Mouse (Mus musculus): ENCODE results near the gene Spg11. TPM values are rescaled to one million over a fixed set of nuclear protein-coding genes. Genes with fewer than 3 reads are reported as not detected.
A peak's percentile ranks its signal among the peaks of the same experiment; 100 is the strongest.

Spg11 gene
- 10 to 100 TPM; 15.2 to 16.5 TPM for total RNA-seq (2021)

DNA sequence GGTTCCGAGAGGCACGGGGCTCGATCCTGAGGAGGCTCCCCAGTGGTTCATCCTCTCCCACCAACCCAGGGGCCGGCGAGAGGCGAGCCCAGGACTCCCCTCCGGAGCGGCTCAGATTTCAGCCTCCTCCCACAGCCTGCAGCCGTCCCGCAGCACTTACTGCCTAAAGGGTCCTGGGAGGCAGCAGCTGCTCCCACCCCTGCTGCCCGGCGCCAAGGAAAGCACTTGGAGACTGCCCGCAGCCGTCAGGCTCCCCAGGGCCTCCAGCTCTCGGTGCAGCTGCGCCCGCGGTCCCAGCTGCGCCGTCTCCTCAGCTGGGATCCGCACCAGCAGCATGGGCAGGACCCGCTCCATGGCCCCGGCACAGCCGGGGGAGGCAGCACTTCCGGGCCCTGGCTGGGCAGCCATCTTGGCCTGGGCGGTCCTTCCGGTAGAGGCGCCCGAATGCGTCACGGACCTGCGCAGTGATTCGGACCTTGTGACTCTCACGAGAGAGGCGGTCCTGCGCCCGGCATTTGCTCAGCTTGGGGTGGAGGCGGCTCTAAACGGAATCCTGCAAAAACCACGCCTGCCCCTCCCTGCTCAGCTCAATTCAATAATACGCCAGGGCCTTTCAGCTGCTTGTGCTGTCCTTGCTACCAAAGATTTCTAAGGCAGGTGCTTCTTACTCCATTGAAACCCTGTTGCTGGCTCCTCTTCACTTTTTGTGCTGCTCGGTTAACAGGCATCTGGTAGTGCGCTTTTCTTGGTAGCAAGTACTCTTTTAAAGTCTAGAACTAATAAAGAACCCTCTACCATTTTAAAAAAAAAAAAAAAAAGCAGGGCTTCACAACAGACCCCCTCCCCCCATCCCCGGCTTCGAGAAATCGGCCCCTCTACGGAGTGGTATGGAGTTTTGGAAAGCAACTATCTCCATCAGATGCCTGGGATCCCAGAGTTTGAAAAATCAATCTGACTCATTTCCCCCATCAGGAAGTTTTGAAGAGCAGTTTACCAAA lies at the start of gene Spg11:
TSS of gene Spg11 (minus strand) at position 426 of the 998 bp plus-strand sequence.
- DNase-seq, result peak; percentile 98 to 99

- no peak for DNase-seq
Observed at GRCm38 (mm10) chr2:122164293-122164692, 46.1 kb upstream of the Spg11 start.

GRCm38 (mm10) chr2:122163430-122164195 lies 45.4 kb upstream of the Spg11 start:
- no peak for DNase-seq

- DNase-seq, result no peak
Observed at GRCm38 (mm10) chr2:122162529-122162928, 44.3 kb upstream of the Spg11 start.

GRCm38 (mm10) chr2:122161542-122161941 lies 43.4 kb upstream of the Spg11 start:
- DNase-seq, result no peak

DNA sequence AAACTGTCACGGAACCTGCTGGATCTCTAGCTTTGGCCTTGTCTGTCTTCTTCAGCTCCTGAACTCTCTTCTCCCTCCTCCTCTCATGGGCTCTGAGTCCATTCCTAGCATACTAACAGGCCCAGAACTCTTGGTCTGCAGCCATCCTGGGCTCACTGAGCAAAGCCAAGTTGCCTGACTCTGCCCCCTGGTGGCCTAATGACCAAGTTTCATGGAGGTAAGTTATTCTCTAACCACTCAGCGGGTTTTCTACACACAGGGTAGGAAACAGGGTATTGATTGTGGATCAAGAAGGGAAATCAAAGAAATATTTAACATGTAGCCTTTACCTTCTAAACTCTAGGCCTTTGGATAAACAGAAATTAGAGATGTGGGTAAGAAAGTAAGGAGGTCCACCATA lies 42.5 kb upstream of the Spg11 start, which contains the start of gene Trim69:
TSS of gene Trim69 (plus strand) at position 21 of the 400 bp plus-strand sequence.
- peak; percentile 71 to 72 for DNase-seq

GRCm38 (mm10) chr2:122159667-122160066 lies 41.5 kb upstream of the Spg11 start:
- no peak for DNase-seq

DNA sequence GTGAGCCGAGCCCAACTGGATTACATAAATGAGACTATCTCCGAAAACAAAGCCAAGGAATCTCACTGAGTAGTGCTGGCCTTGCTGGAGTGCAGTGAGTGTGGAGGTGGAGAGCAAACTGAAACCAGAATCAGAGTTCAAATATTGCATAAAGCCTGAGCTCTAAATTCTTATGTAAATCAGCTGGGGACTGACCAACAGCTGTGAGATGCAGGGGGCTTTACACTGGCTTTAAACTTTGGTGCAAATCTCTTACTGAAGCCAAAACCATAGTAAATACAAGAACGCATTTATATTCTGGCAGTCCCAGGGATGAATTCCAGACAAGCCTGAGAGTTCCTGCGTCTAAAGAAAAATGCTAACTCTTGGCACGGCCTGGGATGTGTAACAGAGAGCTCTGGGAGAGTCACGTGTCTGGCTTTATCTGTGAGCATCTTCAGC lies 40.2 kb upstream of the Spg11 start:
- DNase-seq, result no peak

DNA sequence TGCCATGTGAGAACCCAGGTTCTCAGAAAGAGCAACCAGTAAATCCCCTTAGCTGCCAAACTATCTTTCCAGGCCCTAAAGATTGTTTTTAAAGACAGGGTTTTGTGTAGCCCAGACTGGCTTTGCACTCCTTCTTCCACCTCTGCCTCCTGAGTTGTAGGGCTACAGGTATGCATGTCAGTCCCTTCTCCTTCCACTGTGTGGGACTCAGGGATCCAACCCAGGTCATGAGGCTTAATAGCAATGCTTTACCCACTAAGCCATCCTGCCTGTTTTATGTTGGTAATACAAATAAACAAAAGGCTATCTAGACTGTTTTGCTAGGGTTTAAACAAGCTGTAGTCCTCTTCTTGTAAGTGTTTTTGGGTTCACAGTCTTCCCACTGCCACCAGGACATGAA lies 39.4 kb upstream of the Spg11 start:
- DNase-seq, result no peak

DNA sequence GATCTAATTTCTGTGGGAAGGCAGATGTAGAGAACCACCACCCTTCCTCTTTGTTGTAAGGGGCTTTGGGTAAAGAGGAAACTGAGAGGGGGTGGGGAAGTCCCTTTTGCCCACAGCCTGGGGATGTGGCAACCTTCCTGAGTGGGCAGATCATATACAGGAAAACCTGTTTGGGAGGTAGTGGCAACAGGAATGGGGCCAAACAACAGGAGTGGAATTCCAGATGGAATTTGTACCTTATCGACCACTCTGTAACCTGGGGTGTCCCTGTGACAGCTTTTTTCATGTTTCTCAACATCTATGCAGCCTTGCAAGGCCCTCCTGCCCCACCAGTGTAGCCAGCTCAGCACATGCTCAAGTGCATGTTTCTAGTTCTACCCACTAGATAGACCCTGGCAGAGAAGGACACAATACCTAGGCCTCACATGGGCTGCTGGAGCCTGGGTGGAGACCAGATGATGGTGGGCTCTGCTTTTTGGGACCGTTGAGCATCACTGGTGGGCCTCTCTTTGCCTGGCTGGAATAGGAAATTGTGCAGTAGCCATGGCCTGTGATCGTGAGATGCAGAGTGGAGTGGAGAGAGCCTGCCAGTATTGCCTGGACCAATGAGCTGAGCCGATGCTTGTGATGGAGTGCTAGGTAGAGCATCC lies 38.0 kb upstream of the Spg11 start:
- no peak for DNase-seq

DNA sequence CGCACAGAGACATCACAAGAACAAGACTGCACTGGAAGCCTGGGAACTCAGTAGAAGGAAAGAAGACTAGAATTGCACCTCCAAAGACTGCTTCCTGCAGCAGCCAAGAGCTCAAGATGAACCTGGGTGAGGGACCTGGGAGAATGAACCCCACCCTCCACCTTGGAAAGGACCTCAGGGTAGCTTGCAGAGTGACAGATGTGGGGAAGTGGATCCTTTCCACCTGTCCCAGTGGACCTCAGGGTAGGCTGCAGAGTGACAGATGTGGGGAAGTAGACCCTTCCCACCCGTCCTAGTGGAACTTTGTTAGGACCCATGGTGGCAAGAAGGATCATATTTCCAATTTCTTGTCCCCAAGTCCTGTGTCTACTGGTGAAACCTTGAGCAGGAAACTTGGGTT lies 37.1 kb upstream of the Spg11 start:
- DNase-seq, result no peak

- DNase-seq, result no peak
Observed at GRCm38 (mm10) chr2:122154479-122154878, 36.3 kb upstream of the Spg11 start.

DNA sequence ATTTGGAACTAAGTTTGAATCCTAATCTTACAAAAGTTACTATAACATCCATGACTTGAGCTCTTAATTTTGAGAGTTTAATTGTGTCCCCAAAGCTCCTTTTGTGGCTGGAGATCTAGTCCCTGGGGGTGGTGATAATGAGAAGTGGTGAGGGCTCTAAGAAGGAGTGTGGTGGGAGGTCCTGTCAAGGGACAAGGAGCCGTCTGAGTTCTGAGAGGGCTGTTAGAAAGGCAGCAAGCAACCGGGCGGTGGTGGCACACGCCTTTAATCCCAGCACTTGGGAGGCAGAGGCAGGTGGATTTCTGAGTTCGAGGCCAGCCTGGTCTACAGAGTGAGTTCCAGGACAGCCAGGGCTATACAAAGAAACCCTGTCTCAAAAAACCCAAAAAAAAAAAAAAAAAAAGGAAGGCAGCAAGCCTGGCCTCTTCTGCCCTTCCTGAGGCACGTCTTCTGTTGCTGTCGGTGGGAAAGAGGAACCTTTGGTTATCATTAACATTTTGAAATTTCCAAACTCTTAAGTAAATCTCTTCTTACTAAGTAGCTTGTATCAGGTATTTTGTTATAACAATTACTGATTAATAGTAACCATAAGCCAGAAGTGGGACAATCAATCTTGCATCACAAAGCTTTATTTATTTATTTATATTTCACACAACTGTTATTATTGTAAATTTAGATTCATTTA lies 35.6 kb upstream of the Spg11 start:
- DNase-seq, result no peak

- DNase-seq, result no peak
Observed at GRCm38 (mm10) chr2:122152850-122153249, 34.7 kb upstream of the Spg11 start.

- DNase-seq, result no peak
Observed at GRCm38 (mm10) chr2:122151221-122151620, 33.0 kb upstream of the Spg11 start.

- no peak for DNase-seq
Observed at GRCm38 (mm10) chr2:122149716-122150115, 31.5 kb upstream of the Spg11 start.

DNA sequence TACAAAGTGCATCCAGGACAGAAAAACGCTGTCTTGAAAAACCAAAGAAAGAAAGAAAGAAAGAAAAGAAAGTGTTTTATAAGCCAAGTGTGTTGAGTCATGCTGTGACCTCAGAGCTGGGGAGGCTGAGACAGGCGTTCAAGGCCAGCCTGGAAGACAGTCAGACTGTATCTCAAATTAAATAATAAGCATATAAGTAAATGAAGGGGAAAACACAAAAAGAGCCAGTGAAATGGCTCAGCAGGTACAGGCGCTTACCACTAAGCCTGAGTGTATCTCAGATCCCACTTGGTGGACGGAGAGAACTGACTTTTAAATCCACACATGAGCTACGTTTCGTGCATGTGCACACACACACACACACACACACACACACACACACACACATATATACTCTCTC lies 31.1 kb upstream of the Spg11 start:
- no peak for DNase-seq

DNA sequence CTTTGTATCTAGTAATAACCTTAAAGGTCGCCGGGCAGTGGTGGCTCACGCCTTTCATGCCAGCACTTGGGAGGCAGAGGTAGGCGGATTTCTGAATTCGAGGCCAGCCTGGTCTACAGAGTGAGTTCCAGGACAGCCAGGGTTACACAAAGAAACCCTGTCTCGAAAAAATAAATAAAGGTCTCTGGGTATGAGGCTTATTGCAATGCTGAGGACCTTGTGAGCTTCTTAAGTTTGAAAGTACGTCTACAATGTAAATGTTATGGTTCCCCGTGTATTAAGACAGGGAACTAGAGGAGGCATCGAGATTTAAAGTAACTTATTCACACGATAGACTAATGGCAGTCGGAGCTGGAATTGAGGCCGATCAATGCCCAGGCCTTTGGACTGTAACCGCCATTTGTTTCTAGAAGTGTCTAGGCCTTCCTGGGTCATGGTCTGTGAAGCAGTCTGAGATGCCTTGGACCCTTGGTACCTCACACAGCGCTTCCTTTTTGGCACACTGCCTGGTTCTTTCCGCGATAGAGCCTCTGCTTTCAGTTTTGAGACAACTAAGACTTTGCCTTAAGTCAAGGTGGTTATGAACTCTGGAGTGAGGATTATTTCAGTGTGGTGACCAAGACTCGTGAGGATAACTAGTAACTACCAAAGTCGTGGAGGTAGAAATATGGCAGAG lies 30.2 kb upstream of the Spg11 start:
- peak in 1 of 2 experiments; percentile 15 for DNase-seq

DNA sequence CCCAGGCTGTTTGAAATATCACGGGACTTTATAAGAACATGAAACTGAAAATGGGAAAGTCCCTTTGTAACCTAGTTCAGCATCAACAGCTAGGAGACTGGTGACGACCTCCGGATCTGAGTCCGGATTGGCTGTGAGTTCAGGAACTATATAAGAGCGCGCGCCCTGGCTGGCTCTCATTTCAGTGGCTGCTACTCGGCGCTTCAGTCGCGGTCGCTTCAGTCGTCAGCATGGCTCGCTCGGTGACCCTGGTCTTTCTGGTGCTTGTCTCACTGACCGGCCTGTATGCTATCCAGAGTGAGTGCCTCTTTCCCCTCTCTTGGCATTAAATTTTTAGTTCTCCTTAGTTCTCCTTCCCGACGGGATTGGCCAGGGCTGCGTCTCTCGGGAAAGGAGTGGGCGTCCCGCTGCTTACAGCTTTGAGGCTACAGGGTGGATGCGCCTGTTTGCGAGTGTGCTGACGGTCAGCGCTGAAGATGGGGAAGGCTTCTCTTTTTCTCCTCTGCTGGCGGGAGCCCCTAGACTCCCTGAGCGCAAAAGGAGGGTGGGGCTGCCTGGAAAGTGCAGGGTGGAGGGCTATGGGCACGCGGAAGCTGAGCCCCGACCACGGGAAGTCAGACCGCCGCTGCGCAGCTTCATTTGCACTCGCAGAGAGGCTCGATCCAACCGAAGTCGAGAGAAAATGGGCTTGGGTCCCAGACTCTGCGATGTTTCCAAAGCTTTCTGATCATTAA lies 29.5 kb upstream of the Spg11 start, which contains the start of gene B2m:
TSS of gene B2m (plus strand) at position 179 of the 734 bp plus-strand sequence.
- DNase-seq, result peak; percentile 88

DNA sequence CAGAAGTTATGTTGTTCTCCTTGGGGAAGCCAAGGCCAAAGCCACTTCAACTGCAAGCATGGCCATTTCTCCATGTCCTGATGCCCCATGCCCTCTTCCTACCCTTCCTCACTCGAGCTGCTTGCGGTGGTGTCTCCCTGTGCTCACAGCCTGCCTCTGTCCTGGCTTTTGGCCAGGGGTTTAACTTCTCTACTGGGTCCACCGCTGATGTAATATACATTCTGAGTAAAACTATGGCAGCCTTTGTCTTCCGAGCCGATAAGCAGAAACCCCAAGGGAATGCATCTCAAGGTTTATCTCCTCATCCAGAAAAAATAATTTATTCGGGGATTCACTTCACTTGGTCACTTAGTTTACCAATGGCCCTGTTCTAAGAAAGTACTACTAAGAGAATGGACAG lies 28.5 kb upstream of the Spg11 start:
- no peak for DNase-seq

DNA sequence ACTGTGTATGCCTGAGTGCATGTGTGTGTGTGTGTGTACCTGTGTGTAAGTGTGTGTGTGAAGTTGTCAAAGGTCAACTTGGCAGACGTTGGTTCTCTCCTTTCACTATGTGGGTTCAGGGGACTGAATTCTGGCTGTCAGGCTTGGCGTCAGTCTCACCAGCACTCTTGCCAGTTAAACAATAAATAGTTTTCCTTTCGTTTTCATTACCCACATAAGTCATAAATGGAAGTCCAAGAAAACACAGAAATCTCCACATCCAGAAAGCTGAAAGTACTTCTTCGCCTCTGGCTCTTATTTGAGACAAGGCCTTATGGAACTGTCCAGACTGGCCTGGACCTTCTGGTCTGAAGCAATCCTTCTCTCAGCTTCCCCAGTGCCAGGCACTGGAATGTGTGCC lies 27.6 kb upstream of the Spg11 start:
- DNase-seq, result no peak
